Mouse (Mus musculus): ENCODE data around the gene Smarca2. TPM values are rescaled to one million over a fixed set of nuclear protein-coding genes. Genes with fewer than 3 reads are reported as not detected.
A peak's percentile ranks its signal among the peaks of the same experiment; 100 is the strongest.

The Smarca2 gene
- 23.4 and 26.4 TPM in 2 replicates for polyA plus RNA-seq (2016; fragmentation: Nextera tagmentation; extraction: Ambion mirVana)

DNA sequence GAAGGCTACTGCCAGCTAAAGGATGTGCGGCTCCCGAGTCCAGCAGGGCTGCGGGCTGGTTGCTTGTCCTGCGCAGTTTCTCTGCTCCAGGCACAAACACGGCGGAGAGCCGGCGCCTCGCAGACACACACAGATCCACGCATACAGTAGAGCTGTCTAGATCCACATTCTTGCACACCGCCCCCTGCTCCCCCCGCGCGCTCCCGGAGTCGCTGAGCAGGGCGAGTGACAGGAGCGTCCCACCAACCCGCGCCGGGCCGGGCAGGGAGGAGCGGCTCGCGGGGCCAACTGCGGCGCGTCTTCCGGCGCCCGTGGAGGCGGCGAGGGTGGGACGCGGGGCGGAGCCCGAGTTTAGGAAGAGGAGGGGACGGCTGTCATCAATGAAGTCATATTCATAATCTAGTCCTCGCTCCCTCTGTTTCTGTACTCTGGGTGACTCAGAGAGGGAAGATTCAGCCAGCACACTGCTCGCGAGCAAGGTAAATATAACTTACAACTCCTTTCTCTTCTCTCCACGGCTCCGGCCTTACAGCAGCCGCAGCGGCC lies at the start of gene Smarca2:
Gene Smarca2, plus strand, starts transcription at position 296 of the 546 bp plus-strand sequence.
- no peaks in the 10 kb centered on the region for H3K36me3 ChIP-seq
- H3K9me3 ChIP-seq (replicated peaks) = no peaks in the 10 kb centered on the region
- peaks cover 74% of the 10 kb centered on the region for H3K27me3 ChIP-seq (ENCODE audit: low read depth, poor library complexity, severe bottlenecking)
- peak within 1 kb of the TSS; percentile 57 for H3K27ac ChIP-seq (replicated peaks)
- WGBS = under 1% methylated on average over 45 of the region's 45 CpGs
- peak; percentile 88 for DNase-seq (ENCODE audit: low spot score)
- peaks cover 45% of the 10 kb centered on the region for H3K4me1 ChIP-seq
- H3K4me3 ChIP-seq = peak within 1 kb of the TSS; percentile 66

DNA sequence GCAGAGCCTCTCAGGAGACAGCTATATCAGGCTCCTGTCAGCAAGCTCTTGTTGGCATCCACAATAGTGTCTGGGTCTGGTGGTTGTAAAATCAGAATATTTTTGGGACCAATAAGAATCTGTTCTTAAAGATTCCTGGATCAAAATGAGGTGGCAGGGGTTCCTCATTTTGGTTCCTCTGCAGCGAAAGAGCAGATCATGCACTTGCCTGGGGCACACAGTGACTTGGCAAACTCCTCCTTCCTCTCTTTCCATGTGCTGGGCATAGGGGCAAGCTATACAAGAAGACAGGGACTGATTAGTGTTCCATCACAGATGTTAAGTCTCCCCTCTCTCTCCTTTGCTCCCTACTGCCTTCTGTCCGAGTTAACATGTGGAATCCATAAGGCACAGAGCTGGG lies 40.0 kb upstream of the Smarca2 start:
- H3K36me3 ChIP-seq = no peaks in the 10 kb centered on the region
- H3K27ac ChIP-seq (replicated peaks) = no peak overlapping the region
- WGBS = 75% methylated on average over 2 of the region's 2 CpGs
- no peak for DNase-seq (ENCODE audit: low spot score)
- no peak overlapping the region for H3K4me3 ChIP-seq
- H3K4me1 ChIP-seq = peaks cover 5% of the 10 kb centered on the region; the same call in 1 of the 2 replicates
- H3K27me3 ChIP-seq (ENCODE audit: low read depth, poor library complexity, severe bottlenecking) = no peaks in the 10 kb centered on the region
- no peaks in the 10 kb centered on the region for H3K9me3 ChIP-seq (replicated peaks)

DNA sequence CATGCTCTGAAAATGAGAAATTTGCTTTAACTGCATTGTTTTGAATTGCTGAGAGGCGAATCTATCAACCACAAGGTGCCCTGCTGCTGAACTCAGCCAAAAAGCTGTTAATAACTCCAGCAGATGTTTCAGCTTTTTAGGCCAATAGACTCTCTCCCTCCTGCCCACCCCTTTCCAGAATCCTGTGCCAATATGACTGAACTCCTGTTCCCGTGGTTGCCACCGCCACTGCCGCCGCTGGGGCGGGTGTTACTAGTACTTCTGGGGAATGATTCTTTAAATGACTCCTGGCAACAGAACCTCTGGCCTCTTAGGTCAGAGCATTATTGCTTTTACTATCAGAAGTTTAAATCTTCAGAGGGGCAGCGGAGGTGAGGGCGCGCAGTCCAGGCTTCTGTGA lies 38.7 kb upstream of the Smarca2 start:
- H3K9me3 ChIP-seq (replicated peaks) = no peaks in the 10 kb centered on the region
- DNase-seq (ENCODE audit: low spot score) = no peak
- H3K4me1 ChIP-seq = peaks cover 5% of the 10 kb centered on the region; the same call in 1 of the 2 replicates
- WGBS = 86% methylated on average over 9 of the region's 9 CpGs
- no peak overlapping the region for H3K4me3 ChIP-seq
- H3K36me3 ChIP-seq = no peaks in the 10 kb centered on the region
- no peak overlapping the region for H3K27ac ChIP-seq (replicated peaks)
- H3K27me3 ChIP-seq (ENCODE audit: low read depth, poor library complexity, severe bottlenecking) = no peaks in the 10 kb centered on the region

DNA sequence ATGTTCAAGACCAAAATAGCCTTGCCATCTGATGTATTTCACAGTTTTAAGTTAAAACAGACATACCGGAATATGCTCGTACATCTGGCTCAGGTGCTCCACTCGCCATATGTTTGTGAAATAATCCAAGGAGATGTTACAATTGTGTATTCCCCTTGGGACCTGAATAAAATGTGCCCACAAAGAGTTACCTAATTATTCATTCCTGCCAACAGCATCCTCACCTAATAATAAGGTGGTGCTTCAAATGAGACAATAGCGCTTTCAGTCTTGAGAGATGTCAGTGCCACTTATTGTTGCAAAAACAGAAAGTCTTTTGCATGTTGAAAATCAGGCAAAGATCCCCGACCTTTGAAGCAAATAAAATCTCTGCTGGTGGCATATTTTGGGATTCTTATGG lies 36.6 kb upstream of the Smarca2 start:
- H3K4me3 ChIP-seq = no peak overlapping the region
- H3K27me3 ChIP-seq (ENCODE audit: low read depth, poor library complexity, severe bottlenecking) = no peaks in the 10 kb centered on the region
- 88% methylated on average over 5 of the region's 5 CpGs for WGBS
- no peaks in the 10 kb centered on the region for H3K36me3 ChIP-seq
- no peak for DNase-seq (ENCODE audit: low spot score)
- H3K27ac ChIP-seq (replicated peaks) = no peak overlapping the region
- no peaks in the 10 kb centered on the region for H3K9me3 ChIP-seq (replicated peaks)
- peaks cover 5% of the 10 kb centered on the region; the same call in 1 of the 2 replicates for H3K4me1 ChIP-seq

DNA sequence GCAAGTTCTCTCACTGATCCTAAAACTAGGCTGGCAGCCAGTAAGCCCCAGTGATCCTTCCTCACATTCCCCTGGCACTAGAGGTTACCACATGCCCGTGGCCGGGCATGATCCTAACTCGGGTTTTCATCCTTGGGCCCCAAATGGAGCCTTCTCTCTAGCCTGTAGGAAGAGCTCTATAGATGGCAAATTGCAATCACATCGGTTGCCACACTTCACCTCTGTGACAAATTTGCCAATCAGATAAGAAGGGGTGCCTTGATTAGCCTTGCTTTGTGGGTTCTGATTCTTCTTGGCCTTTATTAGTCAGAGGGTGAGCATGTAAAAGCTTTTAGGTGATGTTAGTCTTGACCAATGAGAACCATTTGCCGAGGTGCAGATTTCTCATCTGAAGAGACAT lies 35.9 kb upstream of the Smarca2 start:
- Histone ChIP-seq H3K27ac (replicated peaks) (no peak overlapping the region), H3K27me3 (ENCODE audit: low read depth, poor library complexity, severe bottlenecking) (no peaks in the 10 kb centered on the region), H3K4me1 (peaks cover 5% of the 10 kb centered on the region; the same call in 1 of the 2 replicates), H3K4me3 (no peak overlapping the region), H3K36me3 (no peaks in the 10 kb centered on the region), H3K9me3 (replicated peaks) (no peaks in the 10 kb centered on the region)
- WGBS = 94% methylated on average over 5 of the region's 5 CpGs
- DNase-seq (ENCODE audit: low spot score) = no peak

DNA sequence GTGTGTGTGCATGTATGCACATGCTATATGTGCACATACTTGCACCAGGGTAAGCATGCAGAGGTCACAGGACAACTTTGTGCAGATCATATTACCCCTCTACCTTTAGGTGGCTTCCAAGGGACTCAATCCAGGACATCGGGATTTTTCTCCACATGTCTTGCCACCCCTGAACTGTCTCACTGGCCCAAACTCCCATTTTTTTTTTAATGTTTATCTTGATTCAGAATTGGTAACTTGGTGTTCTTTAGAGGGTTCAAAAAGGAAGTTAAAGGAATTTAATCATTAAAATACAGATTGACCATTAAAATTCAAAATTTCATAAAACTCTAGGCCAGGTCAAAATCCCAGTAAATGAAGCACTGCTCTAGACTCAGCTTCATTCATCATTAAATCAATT lies 35.4 kb upstream of the Smarca2 start:
- Histone ChIP-seq H3K27me3 (ENCODE audit: low read depth, poor library complexity, severe bottlenecking) (no peaks in the 10 kb centered on the region), H3K36me3 (no peaks in the 10 kb centered on the region), H3K9me3 (replicated peaks) (no peaks in the 10 kb centered on the region), H3K27ac (replicated peaks) (no peak overlapping the region), H3K4me3 (no peak overlapping the region), H3K4me1 (peaks cover 5% of the 10 kb centered on the region; the same call in 1 of the 2 replicates)
- DNase-seq (ENCODE audit: low spot score) = no peak
- 93% methylated on average over 1 of the region's 1 CpGs for WGBS

DNA sequence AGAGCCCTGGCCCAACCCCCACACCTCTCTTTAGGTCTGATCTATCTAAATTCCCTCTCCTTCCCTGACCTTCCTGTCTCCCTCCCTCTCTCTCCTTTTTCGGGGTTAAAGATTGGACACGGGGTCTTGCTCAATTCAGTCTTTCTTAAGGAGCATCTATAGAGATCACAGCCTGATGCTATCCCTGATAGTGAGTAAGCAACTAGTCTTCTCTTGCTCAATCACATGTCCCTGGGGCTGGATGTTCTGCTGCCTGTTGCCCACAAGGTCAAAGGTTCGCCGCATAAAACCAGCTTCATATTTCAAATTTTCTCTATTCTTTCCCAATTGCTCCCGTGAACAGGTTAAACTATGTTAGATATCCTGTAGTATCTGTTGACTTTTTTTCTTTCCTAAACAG lies 25.2 kb upstream of the Smarca2 start:
- no peaks in the 10 kb centered on the region for H3K27me3 ChIP-seq (ENCODE audit: low read depth, poor library complexity, severe bottlenecking)
- 86% methylated on average over 5 of the region's 5 CpGs for WGBS
- H3K27ac ChIP-seq (replicated peaks) = no peak overlapping the region
- H3K9me3 ChIP-seq (replicated peaks) = no peaks in the 10 kb centered on the region
- no peak for DNase-seq (ENCODE audit: low spot score)
- H3K4me1 ChIP-seq = no peaks in the 10 kb centered on the region
- H3K4me3 ChIP-seq = no peak overlapping the region
- no peaks in the 10 kb centered on the region for H3K36me3 ChIP-seq

DNA sequence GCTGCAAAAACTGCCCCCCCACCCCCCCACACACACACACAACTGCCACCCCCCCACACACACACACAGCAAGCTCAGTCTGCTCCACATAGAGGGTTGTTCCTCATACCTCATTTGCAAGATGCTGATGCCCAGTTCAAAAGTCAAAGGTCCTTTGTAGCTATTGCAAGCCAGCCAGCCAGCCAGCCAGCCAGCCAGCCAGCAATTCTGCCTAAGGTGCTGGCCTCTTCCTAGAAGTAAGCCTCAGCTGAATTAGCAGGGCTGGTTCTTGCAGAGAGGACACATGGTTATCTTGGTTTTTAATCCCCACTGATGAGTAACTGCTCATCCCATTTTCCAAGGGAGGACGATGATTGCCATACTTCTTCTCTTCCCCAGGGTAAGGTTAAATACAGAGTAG lies 24.8 kb upstream of the Smarca2 start:
- Histone ChIP-seq H3K9me3 (replicated peaks) (no peaks in the 10 kb centered on the region), H3K27ac (replicated peaks) (no peak overlapping the region), H3K4me1 (no peaks in the 10 kb centered on the region), H3K4me3 (no peak overlapping the region), H3K27me3 (ENCODE audit: low read depth, poor library complexity, severe bottlenecking) (no peaks in the 10 kb centered on the region), H3K36me3 (no peaks in the 10 kb centered on the region)
- DNase-seq (ENCODE audit: low spot score) = no peak
- 88% methylated on average over 1 of the region's 1 CpGs for WGBS

DNA sequence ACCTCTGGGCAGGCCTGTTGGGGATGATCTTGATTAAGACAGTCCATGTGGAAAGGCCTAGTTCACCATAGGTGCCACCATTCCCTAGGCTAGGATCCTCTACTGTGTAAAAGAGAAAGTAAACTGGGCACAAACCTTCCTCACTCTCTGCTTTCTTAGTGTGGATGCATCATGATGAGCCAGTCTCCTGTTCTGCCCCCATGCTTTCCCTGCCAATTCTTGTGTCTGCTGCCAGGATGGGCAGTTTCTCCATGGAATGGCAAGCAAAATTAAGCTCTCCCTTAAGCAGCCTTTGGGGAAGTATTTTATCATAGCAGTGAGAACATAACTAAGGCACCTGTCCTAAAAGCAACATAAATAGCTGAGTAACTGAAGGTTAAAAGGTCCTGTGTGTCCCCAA lies 10.2 kb upstream of the Smarca2 start:
- H3K36me3 ChIP-seq = no peaks in the 10 kb centered on the region
- DNase-seq (ENCODE audit: low spot score) = no peak
- no peaks in the 10 kb centered on the region for H3K4me1 ChIP-seq
- H3K9me3 ChIP-seq (replicated peaks) = no peaks in the 10 kb centered on the region
- no peaks in the 10 kb centered on the region for H3K27me3 ChIP-seq (ENCODE audit: low read depth, poor library complexity, severe bottlenecking)
- H3K27ac ChIP-seq (replicated peaks) = no peak overlapping the region
- no peak overlapping the region for H3K4me3 ChIP-seq

DNA sequence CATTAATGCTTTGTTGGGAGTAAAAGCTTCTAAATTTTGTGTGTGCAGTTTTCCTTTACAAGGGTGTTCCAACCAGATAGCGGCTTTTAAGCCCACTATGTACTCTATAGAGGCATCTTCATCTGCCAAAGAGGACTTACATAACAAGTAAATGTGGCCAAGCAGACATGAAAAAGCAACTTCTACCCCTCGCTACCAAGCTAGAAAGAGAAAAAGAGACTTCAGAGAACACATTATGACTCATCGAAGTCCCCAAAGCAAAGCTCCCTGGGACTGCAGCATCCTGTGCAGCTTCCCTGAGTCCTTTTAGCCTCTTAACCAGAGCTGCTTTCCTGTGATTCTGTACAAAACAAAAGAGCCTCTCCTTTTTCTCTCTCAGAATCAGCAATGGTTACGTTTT lies 3.4 kb upstream of the Smarca2 start:
- Histone ChIP-seq H3K27me3 (ENCODE audit: low read depth, poor library complexity, severe bottlenecking) (peaks cover 40% of the 10 kb centered on the region), H3K9me3 (replicated peaks) (no peaks in the 10 kb centered on the region), H3K27ac (replicated peaks) (no peak overlapping the region), H3K36me3 (no peaks in the 10 kb centered on the region), H3K4me3 (no peak overlapping the region), H3K4me1 (peaks cover 19% of the 10 kb centered on the region)
- DNase-seq (ENCODE audit: low spot score) = no peak
- whole genome bisulfite sequencing = 63% methylated on average over 4 of the region's 4 CpGs

DNA sequence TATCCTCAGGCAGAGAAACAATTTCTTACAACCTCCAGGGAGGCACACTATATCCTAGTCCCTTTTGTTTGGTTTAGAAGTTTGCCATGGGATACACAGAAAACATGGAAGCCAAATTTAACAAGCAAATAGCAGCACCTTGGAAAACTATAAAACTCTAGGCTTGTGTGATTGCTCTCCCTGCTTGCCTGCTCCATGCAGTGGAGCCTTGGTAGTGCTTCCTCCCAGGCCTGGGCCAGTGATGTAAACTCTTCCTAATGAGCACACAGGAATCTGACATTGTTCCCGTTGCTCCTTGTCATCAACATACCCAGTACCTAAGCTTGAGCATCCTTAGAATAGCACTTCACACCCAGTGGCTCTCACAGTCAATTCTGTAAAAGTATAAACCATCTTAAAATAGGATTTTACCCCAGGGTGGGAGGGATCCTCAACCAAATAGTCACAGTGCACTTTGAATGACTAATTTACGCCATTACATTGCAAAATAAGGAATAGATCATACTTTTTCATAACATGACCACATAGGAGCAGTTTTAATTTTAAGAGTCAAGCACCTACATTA lies 1.5 kb upstream of the Smarca2 start:
- H3K9me3 ChIP-seq (replicated peaks) = no peaks in the 10 kb centered on the region
- WGBS = 54% methylated on average over 2 of the region's 2 CpGs
- H3K27ac ChIP-seq (replicated peaks) = no peak overlapping the region
- H3K4me1 ChIP-seq = peaks cover 38% of the 10 kb centered on the region
- H3K36me3 ChIP-seq = no peaks in the 10 kb centered on the region
- H3K4me3 ChIP-seq = peak overlapping the region; percentile 66; the same call in 1 of the 2 replicates
- peaks cover 59% of the 10 kb centered on the region for H3K27me3 ChIP-seq (ENCODE audit: low read depth, poor library complexity, severe bottlenecking)
- no peak for DNase-seq (ENCODE audit: low spot score)

DNA sequence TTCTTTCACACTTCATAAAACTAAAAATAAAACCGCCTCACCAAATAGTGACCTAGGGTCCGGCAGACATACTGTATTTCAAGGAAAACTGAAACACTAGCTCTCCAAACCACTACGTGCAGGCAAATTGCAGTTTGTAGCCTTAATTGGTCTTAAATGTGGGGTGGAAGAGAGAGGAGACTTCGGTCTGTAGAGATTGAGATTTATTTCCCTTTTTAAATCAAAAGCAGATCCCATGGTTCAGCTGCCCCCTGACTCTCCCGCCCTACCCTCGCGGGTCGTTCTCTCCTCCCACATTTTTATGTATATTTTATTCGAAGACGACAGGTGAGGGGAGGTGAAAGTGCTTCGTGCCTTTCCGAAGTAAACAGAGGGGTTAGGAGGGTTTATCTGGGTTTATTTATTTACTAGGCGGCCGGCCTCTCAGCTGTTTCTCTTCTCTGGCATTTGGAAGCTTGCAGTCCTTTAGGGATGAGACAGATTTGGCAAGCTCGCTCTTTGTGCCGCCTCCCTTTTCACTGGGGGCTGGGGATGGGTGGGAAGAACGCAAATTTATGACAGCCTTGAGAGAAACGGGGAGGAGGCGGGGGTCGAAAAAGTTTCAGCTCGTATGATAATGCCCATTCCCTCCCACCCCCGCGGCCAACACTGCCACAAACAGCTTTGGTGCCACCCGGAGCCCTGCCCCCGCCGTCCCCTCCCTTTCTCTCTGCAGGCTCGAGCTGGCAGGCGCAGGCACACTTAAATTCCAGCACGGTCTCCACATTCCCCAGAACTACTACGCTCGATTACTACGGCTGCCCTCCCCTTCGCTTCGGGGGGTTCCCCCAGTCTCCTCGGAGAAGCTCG lies 720 bp upstream of the Smarca2 start:
- peaks cover 67% of the 10 kb centered on the region for H3K27me3 ChIP-seq (ENCODE audit: low read depth, poor library complexity, severe bottlenecking)
- WGBS = 2% methylated on average over 36 of the region's 36 CpGs
- peak overlapping the region; percentile 66 for H3K4me3 ChIP-seq
- H3K9me3 ChIP-seq (replicated peaks) = no peaks in the 10 kb centered on the region
- peaks cover 45% of the 10 kb centered on the region for H3K4me1 ChIP-seq
- peak overlapping the region; percentile 57 for H3K27ac ChIP-seq (replicated peaks)
- H3K36me3 ChIP-seq = no peaks in the 10 kb centered on the region
- no peak for DNase-seq (ENCODE audit: low spot score)
